Mouse (Mus musculus) small intestine, adult 2 months (tissue): ENCODE results near the gene Mcu. TPM values are rescaled to one million over a fixed set of nuclear protein-coding genes. Genes with fewer than 3 reads are reported as not detected.

Experiments used
- H3K27ac ChIP-seq: fragments of 200-500 bp; 2 replicates; pipeline ENCODE4 v1.5.1; 2012; ENCODE audit warnings: low read depth, low read length, control low read depth, inconsistent platforms; ENCODE audit not compliant: insufficient read depth
- H3K27me3 ChIP-seq: fragments of 200-500 bp; 2 replicates; pipeline ENCODE4 v1.6.1; 2012; ENCODE audit warnings: mild to moderate bottlenecking, moderate library complexity, low read length, inconsistent platforms; ENCODE audit not compliant: control insufficient read depth, insufficient read depth
- H3K36me3 ChIP-seq: fragments of 200-500 bp; 2 replicates; pipeline ENCODE4 v1.6.1; 2012; ENCODE audit warnings: mild to moderate bottlenecking, low read length, control low read depth, inconsistent platforms; ENCODE audit not compliant: control insufficient read depth, insufficient read depth
- H3K4me1 ChIP-seq: fragments of 200-500 bp; 2 replicates; pipeline ENCODE4 v1.6.1; 2012; ENCODE audit warnings: low read length, inconsistent platforms, mixed read lengths; ENCODE audit not compliant: control insufficient read depth, insufficient read depth, insufficient read length
- H3K4me3 ChIP-seq: fragments of 200-500 bp; 2 replicates; pipeline ENCODE4 v1.5.1; 2012; ENCODE audit warnings: low read depth, mild to moderate bottlenecking, control low read depth, inconsistent platforms, low read length, moderate library complexity
- CTCF ChIP-seq: fragments of 200-500 bp; IDR thresholded peaks from 2 replicates; pipeline ENCODE4 v1.5.1; 2012; ENCODE audit warnings: low read depth, mild to moderate bottlenecking, control low read depth, inconsistent platforms, low read length, moderate library complexity, mixed read lengths; ENCODE audit not compliant: insufficient replicate concordance, insufficient read length; ENCODE audit errors: extremely low read depth
- POLR2A ChIP-seq: fragments of 200-500 bp; IDR thresholded peaks from 2 replicates; pipeline ENCODE4 v1.6.1; 2012; ENCODE audit warnings: low read depth, mild to moderate bottlenecking, control low read depth, inconsistent platforms, low read length, moderate library complexity
- WGBS: fragments of 180-500 bp; shearing (Covaris S2); methylation state at CpG from one replicate; pipeline ENCODE4 v1.1.7; 2018; 5-methylcytosine and 5-hydroxymethylcytosine counted together
- polyA plus RNA-seq: library from polyadenylated mRNA; depleted of rRNA; stranded (reverse); fragments of >200 nt; gene quantifications from 2 replicates; pipeline ENCODE4 v1.2.3, GENCODE M21; 2012

Mcu gene
- polyA plus RNA-seq, 1 experiment = 87.5 TPM

GRCm38 (mm10) chr10:59589856-59590255, 26.6 kb downstream of the Mcu start:
- H3K27me3 ChIP-seq = no peaks in the 10 kb centered on the region
- H3K27ac ChIP-seq = no peak overlapping the region; the same call in 1 of the 2 replicates
- H3K4me1 ChIP-seq = peaks cover 20% of the 10 kb centered on the region
- no peak for TF ChIP-seq CTCF
- no peak for TF ChIP-seq POLR2A
- H3K4me3 ChIP-seq = peak overlapping the region; percentile 36
- peaks cover 12% of the 10 kb centered on the region; the same call in 1 of the 2 replicates for H3K36me3 ChIP-seq
- WGBS = 73% methylated on average over 13 of the region's 13 CpGs

GRCm38 (mm10) chr10:59589420-59589819, 27.1 kb downstream of the Mcu start:
- H3K36me3 ChIP-seq = peaks cover 11% of the 10 kb centered on the region; the same call in 1 of the 2 replicates
- H3K4me1 ChIP-seq = peaks cover 19% of the 10 kb centered on the region
- peak overlapping the region; percentile 36 for H3K4me3 ChIP-seq
- H3K27me3 ChIP-seq = no peaks in the 10 kb centered on the region
- WGBS = 83% methylated on average over 7 of the region's 7 CpGs
- TF ChIP-seq POLR2A (no peak), CTCF (no peak)
- H3K27ac ChIP-seq = no peak overlapping the region; the same call in 1 of the 2 replicates

GRCm38 (mm10) chr10:59588135-59588534, 28.4 kb downstream of the Mcu start:
- Histone ChIP-seq H3K4me1 (peaks cover 13% of the 10 kb centered on the region; the same call in 1 of the 2 replicates), H3K36me3 (peaks cover 11% of the 10 kb centered on the region; the same call in 1 of the 2 replicates), H3K27me3 (no peaks in the 10 kb centered on the region), H3K4me3 (no peak overlapping the region), H3K27ac (no peak overlapping the region)
- no peak for TF ChIP-seq CTCF
- TF ChIP-seq POLR2A = no peak
- WGBS = 89% methylated on average over 7 of the region's 7 CpGs

- TF ChIP-seq CTCF = no peak
- no peak for TF ChIP-seq POLR2A
- WGBS = 57% methylated on average over 15 of the region's 15 CpGs
- no peak overlapping the region for H3K27ac ChIP-seq
Measured at GRCm38 (mm10) chr10:59586821-59587220, 29.7 kb downstream of the Mcu start.

GRCm38 (mm10) chr10:59585621-59586020, 30.9 kb downstream of the Mcu start:
- WGBS = 83% methylated on average over 5 of the region's 5 CpGs
- TF ChIP-seq POLR2A (no peak), CTCF (no peak)
- Histone ChIP-seq H3K36me3 (peaks cover 11% of the 10 kb centered on the region; the same call in 1 of the 2 replicates), H3K27ac (no peak overlapping the region), H3K27me3 (no peaks in the 10 kb centered on the region), H3K4me1 (peaks cover 19% of the 10 kb centered on the region; the same call in 1 of the 2 replicates), H3K4me3 (no peak overlapping the region)

More at GRCm38 (mm10) chr10:59586821-59587220, 29.7 kb downstream of the Mcu start:
- Histone ChIP-seq H3K4me1 (peaks cover 13% of the 10 kb centered on the region; the same call in 1 of the 2 replicates), H3K27me3 (no peaks in the 10 kb centered on the region), H3K4me3 (no peak overlapping the region), H3K36me3 (peaks cover 11% of the 10 kb centered on the region; the same call in 1 of the 2 replicates)

GRCm38 (mm10) chr10:59581826-59582543, 34.5 kb downstream of the Mcu start:
- Histone ChIP-seq H3K27ac (no peak overlapping the region), H3K27me3 (no peaks in the 10 kb centered on the region), H3K4me1 (peaks cover 20% of the 10 kb centered on the region; the same call in 1 of the 2 replicates), H3K36me3 (peaks cover 4% of the 10 kb centered on the region; the same call in 1 of the 2 replicates), H3K4me3 (no peak overlapping the region)
- WGBS = 95% methylated on average over 1 of the region's 1 CpGs
- TF ChIP-seq POLR2A = no peak
- no peak for TF ChIP-seq CTCF

- 84% methylated on average over 3 of the region's 3 CpGs for WGBS
- Histone ChIP-seq H3K27me3 (no peaks in the 10 kb centered on the region), H3K36me3 (peaks cover 2% of the 10 kb centered on the region; the same call in 1 of the 2 replicates), H3K4me3 (no peak overlapping the region), H3K4me1 (peaks cover 25% of the 10 kb centered on the region; the same call in 1 of the 2 replicates), H3K27ac (peak overlapping the region; percentile 4; the same call in 1 of the 2 replicates)
- TF ChIP-seq CTCF (no peak), POLR2A (no peak)
Measured at GRCm38 (mm10) chr10:59580593-59581149, 35.8 kb downstream of the Mcu start.
